Mouse (Mus musculus) myocyte (in vitro differentiated cells): ENCODE measurements at regions not wholly inside any gene's neighbourhood (a gene's known extent, or its start where the extent isn't known, plus 50 kb on each side); places are given as distances from the start of the nearest gene placed in this dataset.

Experiments used
- MYOD1 ChIP-seq, 3 experiments: IDR thresholded peaks; one replicate each; pipeline ENCODE4 v1.6.1; 2011; ENCODE audit warnings: control low read depth in 2 of 3, low read depth in 2 of 3, mild to moderate bottlenecking in 2 of 3, moderate library complexity in 1 of 3; ENCODE audit not compliant: insufficient read length in 2 of 3, control insufficient read depth in 1 of 3
- REST ChIP-seq: IDR thresholded peaks from one replicate; pipeline ENCODE4 v1.6.1; 2011; ENCODE audit warnings: mild to moderate bottlenecking, control low read depth, moderate library complexity; ENCODE audit not compliant: insufficient read depth, insufficient read length

- no peak for TF ChIP-seq REST
- TF ChIP-seq MYOD1 (IDR thresholded peaks at IDR 0.05; ENCODE audit: control insufficient read depth in 1 of 3, insufficient read length in 2 of 3, low read depth in 2 of 3) = no peak
Observed at GRCm38 (mm10) chr15:24468239-24468638, 945.3 kb downstream of the Basp1 start.
